Mouse (Mus musculus) urinary bladder, postnatal 36 days (tissue): ENCODE results near the gene Gm15557.
"Not testable (repeated sequence)": the region's sequence is repeated elsewhere in the genome, so short reads cannot be mapped to it uniquely, and the experiment has no call there.

ENCODE experiments used
- DNase-seq, 2 experiments: peaks; one replicate each; pipeline ENCODE4 v3.0.0; 2022; ENCODE audit warnings: low spot score in 2 of 2, mixed read lengths in 1 of 2

The Gm15557 gene

DNA sequence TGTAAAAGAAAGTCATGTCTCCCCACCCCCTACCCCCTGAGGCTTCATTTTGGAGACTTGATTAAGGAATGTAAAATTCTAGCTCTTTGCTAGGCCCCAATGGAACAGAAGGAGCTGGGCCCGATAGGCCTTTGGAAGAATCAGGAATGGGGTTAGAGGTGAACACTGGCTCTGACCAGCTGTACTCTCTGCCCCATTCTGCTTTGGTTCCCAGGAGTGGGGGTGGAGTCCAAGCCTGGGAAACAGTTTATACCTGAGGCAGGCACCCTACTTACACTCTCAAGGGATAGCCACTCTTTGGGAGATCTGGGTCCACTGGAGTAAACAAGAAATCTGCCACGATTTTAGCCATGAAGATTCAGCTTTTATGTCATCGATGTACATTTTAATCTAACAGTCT lies at the start of gene Gm15557:
Gm15557 (plus strand) TSS at position 48 of the 400 bp plus-strand sequence.
- no peak for DNase-seq

DNA sequence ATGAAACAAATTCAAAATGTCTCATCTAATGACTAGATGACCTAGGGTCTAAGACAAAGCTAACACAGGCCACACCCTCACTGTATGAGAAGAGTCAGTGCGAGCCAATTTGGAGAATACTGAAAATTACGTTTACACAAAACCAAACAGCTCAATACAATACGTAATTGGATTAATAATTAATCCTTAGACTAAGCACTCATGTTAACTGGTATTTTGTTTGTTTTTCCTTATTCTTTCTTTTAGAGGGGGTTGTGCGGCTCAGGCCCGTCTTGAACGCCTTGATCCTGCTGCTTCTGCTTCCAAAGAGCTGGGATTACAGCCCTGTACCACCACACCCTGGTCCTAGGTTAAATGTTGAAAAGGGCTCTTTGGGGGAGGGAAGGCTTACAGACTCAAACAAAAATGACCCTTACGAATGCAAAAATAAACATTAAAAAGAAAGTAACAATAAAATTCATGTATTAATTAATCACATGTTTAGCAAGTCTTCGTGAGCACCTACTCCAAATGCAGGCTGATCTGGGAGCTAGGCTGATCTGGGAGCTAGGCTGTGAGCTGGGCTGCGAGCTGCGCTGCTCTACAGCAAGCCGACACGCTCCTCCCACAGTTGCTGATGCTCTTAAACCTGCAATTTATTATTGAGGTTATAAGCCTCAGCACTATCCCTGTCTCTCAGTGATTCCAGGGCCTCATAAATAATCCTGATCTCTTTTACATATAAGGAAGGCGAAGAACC lies 46.1 kb upstream of the Gm15557 start:
- DNase-seq: no peak

DNA sequence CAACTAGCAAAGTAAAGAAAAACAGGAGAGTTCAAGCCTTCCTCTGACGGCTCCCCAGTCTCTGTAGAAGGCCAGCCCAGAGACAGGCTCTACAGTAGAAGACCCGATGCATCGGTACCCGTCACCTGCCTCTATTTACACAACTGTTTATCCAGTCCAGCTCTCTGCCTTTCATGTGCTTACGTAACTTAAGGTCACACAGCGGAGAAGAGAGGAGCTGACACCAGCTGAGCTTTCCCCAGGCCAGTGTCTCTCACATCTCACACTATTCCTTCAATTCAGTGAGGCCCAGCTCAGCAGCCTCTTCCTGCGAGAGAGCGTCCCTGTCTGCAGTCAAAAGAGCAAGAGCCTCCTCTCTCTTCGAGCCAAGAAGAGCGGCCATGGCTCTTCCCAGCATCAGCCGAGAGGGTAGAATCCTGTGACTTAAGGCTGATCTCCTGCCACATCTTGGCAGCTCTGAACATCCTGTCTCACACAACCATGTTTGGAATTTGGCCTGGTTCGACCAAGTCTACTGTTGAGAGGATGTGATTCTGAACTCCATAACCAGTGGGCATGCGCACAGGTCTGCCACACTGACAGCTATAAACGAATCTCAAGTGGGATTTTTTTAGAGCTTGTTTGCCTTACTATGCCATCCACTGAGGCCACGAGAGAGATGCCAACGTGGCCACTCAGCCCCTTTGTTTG lies 45.3 kb upstream of the Gm15557 start:
- no peak for DNase-seq

DNA sequence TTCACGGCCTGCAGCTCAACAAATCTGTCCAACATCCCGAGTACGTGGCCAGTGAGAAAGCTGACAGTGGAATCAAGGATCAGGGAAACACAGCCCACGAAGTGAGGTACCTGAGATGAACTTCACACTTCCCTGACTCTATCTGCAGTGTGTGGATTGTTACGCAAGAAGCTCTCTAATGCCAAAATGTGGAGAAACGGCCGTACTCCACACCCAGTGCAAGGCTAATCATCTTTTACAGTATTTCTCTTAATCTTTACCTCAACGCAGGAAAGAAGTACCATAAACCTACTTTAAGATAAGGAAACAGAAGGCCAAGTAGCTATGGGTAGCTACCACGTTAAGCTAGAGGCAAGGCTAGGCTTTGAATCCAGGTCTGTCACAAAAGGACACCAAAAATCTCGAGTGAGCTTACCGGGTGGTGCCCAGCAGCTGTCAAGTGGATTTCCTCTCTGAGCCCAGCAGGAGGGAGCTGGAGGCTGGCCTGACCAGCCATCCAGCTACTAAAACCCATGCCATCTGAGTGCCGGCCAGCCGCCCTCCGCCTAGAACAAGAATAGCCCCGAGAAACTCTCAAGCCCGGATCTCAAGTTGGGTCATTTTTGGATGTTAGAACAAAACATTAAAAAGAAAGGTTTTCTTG lies 37.4 kb upstream of the Gm15557 start:
- peak in 1 of 2 experiments; percentile 9 for DNase-seq

DNA sequence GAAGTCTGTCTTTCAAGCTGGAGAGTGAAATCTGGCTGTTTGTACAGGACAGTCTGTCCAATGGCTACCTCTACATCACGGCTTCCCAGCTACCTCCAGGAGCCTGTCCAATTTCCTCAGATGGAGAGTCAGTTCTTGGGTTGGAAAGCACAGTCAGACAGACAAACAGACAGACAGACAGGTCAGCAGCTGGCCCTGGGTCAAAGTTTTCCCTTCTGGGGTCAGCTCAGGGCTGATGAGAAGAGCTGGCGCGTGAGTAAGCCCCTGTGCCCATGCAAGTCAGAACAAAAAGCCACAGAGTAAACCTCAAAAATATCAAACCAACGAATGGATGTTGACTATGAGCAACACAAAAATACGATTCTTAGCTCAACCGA lies 36.9 kb upstream of the Gm15557 start:
- no peak for DNase-seq

DNA sequence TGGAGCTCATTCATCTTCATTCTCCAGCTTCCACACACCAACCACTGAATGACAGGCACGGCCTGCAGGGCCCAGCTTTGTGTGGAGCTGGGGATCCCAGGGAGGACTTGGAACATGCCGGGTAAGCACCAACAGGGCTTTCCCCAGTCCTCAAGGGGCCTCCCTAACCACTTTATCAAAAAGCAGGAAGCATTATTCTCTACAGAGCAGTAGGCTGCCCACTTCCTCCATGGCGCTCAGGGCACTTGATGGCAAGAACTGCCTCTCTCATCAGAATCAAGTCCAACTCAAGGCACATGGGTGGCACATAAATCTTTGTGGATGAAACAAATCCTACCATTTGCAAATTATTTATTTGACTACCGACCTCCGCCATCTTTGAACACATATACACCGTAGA lies 25.8 kb upstream of the Gm15557 start:
- no peak for DNase-seq

DNA sequence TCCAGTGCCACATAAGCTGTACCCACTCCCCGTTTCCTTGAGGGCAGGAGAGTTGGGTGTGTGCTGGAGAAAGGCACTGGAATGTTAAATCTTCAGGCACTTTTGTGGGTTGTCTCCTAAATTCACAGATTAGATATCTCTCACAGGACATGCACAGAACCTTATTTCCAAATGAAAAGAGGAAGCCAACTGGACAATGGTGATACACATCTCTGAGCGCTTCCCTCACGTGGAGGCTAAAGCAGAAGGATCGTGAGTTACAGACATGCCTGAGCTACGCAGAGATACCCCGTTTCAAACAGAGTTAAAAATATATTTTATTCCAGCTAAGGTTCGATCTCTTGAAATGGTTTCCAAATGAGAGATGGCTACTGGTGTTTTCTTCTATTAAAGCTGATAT lies 17.4 kb upstream of the Gm15557 start:
- DNase-seq: no peak

DNA sequence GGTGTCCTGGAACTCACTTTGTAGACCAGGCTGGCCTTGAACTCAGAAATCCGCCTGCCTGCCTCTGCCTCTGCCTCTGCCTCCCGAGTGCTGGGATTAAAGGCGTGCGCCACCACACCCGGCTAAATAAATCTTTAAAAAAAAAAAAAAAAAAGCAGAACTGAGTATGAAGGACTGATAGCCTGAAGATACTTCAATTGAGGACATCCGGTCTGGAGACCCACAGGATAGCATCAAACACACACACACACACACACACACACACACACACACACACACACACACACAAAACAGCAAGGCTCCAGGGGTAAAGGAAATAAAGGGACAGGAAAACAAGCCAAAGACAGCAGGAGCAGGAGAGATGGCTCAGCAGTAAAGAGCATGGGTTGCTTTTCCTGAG lies 15.3 kb upstream of the Gm15557 start:
- not testable (repeated sequence) for DNase-seq

DNA sequence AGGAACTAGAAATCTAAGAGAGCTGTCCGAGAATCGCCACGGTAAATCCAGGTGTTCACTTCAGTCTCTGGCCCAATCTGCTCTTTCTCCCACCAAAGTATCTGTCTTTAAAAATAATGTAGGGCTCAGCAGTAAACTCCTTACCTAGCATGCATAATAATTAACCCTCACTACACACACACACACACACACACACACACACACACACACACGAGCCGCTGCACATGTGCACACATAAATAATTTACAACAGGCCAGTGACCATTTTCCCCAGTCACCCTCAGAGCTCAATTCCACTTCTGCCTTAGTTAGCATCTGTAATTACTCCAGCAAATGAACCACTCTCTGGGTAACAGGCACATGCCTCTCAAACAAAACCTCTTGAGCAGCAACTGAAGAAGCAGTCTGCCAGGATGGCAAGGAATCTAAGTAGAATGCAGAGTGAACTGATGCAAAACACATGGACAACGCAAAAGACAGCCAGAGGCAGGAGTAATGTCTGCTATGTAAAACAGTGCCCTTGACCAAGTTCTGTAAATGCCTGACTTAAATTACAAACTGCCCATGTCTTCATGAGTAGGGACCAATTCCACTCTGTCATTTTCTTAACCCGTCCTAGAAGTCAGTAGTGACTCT lies 11.7 kb upstream of the Gm15557 start:
- no peak for DNase-seq

DNA sequence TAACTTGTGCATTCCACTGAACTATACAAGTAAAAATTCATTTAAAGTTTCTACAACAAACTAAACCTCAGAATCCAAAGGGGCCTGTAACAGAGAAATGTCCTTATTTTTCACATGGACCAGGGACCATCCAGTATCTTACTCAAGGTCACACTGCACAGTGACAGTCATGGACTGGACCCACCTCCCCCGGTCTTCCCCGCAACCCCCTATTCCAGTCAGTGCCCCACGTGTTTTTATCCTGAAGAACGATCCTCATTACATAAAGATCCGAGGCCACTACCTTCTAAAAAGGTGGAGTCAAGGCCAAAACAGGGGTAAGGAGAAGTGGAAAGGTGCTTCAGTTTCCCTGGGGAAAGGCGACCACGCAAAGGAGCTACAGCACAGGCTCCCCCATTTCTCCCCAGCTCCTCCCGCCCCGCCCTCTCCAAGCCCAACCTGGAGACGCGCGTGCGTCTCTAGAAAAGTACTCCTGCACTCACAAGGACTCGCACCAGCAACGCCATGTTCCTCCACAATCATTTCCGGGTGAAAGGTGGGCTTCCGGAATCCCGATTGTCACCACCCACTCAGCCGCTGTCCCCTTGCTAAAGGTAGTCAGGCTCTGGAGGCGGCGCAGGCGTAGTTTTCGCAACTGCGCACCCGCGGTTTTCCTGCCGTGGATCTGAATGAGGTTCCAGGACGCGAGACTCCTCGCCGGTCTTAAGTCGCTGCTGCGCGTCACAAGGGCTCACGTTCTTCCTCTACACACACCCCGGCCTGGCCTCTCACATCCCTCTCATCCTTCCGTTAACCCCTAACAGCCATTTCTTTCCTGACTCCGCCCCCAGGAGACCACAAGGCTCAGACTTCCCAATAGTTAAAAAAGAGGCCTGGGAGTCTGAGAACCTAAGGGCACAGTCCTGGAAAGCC lies 10.7 kb upstream of the Gm15557 start, which contains the start of gene Uqcc1:
Uqcc1 (minus strand) TSS at position 780 of the 912 bp plus-strand sequence.
- DNase-seq: peak; percentile 88 to 91

DNA sequence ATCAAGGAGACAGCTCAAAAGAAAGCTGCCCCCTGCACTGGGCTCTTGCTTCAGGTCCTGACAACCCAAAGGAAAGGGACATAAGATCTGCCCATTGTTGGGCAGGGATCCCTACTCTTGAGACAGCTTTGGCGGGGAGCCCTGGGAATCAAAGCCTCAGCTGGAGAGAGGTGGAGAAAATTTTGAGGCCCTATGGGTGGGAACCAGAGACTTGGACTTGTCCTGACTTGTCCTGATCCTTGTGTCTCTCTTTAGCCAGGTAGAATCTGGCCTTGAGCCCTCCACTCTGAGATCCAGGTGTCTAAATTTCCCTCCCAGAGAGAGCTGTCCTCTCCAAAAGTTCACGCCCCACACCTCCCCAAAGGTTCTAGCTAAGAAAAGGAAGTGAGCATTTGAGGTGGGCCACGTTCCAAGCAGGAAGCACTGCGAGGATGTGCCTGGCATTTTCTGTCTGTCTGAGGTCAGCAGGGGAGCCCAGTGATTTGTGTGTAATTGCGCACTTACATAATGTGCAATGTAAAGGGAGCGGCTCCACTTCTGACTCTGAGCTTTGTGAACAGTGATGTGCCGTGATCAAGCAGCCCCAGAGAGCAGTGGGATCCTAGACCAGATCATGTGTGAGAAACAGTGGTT lies 515 bp upstream of the Gm15557 start:
- no peak for DNase-seq

DNA sequence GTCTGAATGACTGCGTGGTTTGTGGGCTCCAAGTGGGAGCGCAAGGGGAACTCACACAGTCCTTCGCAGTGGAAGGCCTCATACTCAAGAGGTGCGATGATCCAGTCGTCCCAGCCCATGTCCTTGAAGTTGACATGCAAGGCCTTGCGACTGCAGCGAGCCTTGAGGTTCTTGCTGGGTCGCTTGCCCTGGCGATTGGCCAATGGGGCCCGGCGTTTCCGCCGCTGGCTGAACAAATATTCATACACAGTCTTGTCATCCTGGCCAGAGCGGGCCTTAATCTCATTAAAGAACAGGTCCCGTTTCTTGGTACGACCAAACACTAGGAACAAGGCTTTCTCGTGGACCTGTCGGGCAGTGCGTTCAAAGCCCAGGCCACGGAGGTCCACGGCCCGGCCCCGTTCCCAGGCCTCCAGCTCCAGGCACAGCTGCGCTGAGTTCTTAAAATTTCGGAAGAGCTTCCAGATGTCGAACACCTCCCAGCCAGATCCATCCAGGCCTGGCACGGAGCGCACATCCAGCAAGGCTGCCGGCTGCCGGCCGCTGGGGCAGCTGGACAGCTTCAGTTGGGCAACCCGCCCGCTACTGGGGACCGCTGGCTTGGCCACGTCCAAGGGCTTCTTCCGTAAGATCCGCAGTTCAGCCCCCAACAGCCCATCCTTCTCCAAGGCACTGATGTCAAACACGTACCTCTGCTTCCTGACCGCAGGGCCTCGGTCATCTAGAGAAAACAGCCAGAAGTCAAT lies 1.3 kb downstream of the Gm15557 start:
- DNase-seq: no peak

DNA sequence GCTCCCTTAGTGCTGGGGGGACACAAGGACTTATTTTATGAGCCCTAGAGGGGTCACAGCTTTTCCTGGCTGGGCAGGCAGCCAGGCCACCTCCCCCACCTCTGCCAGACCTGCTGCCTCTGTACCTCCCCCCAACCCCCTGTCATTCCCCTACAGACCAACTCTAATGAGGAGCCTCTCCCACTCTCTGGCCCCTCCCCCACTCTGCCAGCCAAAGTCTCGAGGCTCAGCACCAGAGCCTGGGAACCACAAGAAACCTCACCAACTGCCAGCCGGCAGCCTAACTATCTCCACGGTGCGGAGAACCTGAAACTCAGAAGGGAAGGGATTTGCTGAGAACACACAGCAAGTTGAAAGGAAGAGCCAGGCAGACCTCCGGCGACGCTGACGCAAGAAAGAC lies 2.9 kb downstream of the Gm15557 start:
- no peak for DNase-seq

DNA sequence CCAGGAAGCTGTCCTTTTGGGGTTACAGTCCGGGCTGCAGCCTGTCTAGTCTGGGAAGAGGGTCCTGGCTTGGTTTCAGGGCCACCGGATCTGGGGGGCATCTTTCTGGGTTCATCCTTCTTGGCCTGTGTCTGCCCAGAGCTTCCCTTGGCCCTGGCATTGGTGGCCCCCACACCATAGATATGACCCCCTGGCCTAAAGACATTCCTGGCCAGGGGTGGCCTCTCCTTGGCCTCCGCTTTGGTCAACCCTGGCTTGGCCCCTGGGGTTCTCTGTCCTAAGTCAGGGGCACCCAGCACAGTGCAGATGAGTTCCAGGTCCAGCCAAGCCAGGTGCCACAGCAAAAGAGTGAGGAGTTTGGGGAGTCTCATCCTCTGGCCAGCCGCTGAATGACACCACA lies 4.2 kb downstream of the Gm15557 start:
- no peak for DNase-seq

DNA sequence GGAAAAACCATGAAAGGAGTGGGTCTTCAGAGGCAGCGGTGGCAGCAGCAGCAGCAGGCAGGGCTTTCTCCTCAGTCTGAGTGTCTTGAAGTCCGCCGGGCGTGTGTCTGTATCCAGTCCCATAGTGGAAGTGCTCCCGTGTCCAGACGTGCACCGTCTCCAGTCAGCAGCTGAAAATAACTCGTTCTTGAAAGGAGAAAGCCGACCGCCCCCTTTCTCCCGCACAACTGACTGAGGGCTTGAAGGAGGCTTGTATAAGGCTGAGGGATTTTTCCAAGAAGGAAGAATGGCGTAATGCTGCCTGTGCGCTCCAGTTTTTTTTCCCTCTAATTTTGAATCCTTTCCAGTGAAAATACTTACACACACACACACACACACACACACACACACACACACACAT lies 4.6 kb downstream of the Gm15557 start, which contains the start of gene Gdf5:
Gdf5 (minus strand) TSS at position 244 of the 400 bp plus-strand sequence.
- no peak for DNase-seq

DNA sequence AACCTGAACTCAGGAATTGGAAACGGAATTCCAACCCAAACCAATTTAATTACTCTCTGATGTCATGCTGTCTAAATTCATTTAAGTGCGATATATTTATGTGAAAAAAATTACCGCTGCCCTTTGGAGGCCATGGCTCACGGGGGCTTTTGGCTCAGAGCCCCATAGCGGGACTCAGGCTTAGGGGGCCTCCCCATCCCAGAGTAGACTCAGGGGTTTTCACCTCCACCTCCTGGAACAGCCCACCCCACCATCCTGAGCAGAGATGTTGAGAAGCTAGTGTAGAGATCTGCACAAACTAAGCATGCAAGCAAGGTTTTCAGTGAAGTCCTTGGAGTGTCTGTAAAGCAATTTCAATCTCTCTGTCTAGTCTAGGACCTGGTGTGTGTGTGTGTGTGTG lies 5.1 kb downstream of the Gm15557 start:
- DNase-seq: no peak

DNA sequence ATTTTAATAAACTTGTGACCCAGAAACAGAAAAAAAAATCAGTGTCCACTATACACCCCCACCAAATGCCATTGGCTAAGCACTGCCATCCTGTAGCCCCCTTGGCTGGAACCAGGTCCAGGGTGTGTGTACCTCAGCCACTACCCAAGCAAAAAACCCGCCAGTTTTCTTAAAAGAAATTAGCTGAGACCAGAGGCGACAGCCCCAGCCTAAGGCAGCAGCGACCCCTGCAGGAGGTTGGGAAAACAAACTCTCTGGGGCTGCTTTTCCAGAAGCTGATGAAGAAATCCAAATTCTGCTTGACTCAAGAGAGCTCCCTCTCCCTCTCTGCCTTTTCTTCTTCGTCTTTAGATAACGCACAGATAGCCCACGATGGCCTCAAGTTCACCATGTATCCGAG lies 5.5 kb downstream of the Gm15557 start:
- DNase-seq: peak; percentile 52 to 74

DNA sequence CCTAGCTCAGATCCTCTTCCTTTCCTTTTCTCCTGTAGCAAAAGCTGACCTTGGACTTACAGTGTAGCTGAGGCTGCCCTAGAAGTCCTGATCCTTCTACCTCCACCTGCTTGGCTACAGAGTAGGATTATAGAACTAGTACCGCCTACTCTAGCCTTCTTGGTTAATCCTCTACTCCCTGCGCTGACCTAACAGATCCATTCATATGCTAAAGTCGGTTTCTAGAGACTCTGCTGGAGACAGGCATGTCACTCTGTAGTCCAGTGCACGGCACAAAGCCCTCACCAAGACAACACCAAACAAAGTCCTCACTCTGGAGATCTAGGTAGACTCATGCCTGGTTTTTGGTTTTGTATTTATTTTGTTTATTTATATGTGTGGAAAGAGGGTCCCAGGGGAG lies 6.0 kb downstream of the Gm15557 start:
- no peak for DNase-seq

DNA sequence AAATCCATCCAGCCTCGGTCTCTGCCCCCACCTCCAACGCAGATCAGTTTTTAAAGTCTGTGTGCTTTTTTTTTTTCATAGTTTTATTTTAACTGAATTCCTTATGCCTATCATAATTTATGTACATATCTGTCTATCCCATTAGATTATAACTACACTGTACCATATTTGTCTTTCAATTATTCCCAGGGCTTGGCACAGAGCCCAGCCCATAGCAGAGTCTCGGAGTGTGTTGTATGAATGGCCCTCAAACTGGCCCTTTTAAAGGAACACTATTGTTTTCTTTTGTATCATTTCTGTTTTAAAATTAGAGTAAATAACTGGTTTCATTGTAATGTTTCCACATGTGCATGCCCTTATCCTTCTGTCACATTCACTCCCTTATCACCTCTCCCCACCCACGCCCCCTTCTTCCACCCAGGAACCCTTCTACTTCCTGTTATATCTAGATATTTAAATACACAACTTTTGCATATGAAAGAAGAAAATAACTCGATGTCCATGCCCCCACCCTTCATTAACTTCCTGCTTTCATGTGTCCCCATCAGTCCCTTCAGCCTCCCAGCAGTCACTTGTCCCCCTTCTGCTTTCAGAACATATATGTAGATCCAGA lies 7.0 kb downstream of the Gm15557 start:
- no peak for DNase-seq

DNA sequence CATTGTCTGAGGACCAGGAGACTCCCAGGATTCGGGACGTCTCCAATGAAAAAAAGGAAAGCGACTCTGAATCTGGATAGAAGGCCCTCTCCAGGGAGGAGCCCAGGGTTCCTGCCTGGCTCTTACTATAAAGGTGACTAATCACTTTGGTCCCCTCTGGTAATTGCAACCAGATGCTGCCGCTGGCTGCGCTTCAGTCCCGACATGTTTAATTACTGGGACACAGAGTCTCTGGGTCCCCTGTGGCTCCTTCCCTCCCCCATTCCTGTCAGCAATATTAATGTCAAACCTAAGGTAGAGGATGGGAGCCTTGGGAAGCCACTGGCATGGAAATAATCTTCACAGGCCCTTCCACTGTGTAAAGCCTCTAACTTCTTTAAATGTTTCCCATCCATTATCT lies 8.8 kb downstream of the Gm15557 start:
- no peak for DNase-seq
